Mouse (Mus musculus) E14TG2a.4 (cell line): Measurements from ENCODE around the gene Abhd18.
"Not testable (repeated sequence)": the region's sequence is repeated elsewhere in the genome, so short reads cannot be mapped to it uniquely, and the experiment has no call there.

Experiments
- CTCF ChIP-seq: conservative IDR thresholded peaks from 2 replicates; pipeline ENCODE4 v1.5.1; 2014; ENCODE audit warnings: low read length
- NANOG ChIP-seq: IDR thresholded peaks from 2 replicates; pipeline ENCODE4 v1.6.1; 2014; ENCODE audit warnings: borderline replicate concordance, low read length, mixed read lengths
- POU5F1 ChIP-seq: IDR thresholded peaks from 2 replicates; pipeline ENCODE4 v1.6.1; 2014; ENCODE audit warnings: low read length, borderline replicate concordance

- not testable (repeated sequence) for TF ChIP-seq CTCF, NANOG, POU5F1
Measured at GRCm38 (mm10) chr3:40845521-40845920, 1.2 kb upstream of the Abhd18 start.
